Mouse (Mus musculus) ES-Bruce4 (cell line): ENCODE data around the gene Scoc.

Experiments used
- CTCF ChIP-seq: IDR thresholded peaks from one replicate; pipeline ENCODE4 v1.8.1; 2011; ENCODE audit warnings: low read depth, low read length
- POLR2A ChIP-seq: IDR thresholded peaks from one replicate; pipeline ENCODE4 v1.8.1; 2011; ENCODE audit warnings: low read length; ENCODE audit not compliant: insufficient read depth

DNA sequence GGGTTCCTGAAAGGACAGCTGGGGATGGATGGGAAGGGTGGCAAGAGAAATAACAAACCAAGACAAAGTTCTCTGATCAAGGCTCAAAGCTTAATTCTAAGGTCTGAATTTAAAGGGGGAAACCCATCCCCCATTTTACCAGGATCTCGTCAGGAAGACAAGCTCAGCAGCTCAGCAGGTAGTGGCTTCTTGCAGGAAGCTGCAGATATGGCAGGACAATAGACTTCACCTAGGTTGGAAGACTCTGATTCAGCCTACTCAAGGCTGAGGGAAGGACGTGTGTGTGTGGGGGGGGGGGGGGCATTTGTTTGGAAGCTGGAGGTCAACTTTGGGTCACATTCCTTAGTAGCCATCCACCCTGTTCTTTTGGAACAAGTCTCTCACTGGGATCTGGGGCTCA, 75.3 kb downstream of the Scoc start:
- TF ChIP-seq CTCF (no peak), POLR2A (no peak)
